Mouse (Mus musculus) neural tube, embryonic 13.5 days (tissue): ENCODE results near the gene Zfp937. TPM values are rescaled to one million over a fixed set of nuclear protein-coding genes. Genes with fewer than 3 reads are reported as not detected.
"Not testable (repeated sequence)": the region's sequence is repeated elsewhere in the genome, so short reads cannot be mapped to it uniquely, and the experiment has no call there.

Source experiments
- ATAC-seq: fragments of 200-750 bp; cut with Nextera tagmentation; 2 replicates; pipeline ENCODE4 v1.8.0; 2017; ENCODE audit warnings: low read depth, mild to moderate bottlenecking, moderate TSS enrichment, moderate library complexity
- H3K27ac ChIP-seq: fragments of 300-500 bp; sonication (generic); replicated peaks from 2 replicates; pipeline ENCODE4 v1.5.1; 2015; ENCODE audit warnings: moderate library complexity, mild to moderate bottlenecking, inconsistent platforms
- H3K27me3 ChIP-seq: fragments of 300-500 bp; sonication (generic); 2 replicates; pipeline ENCODE4 v1.6.1; 2015; ENCODE audit warnings: mild to moderate bottlenecking, inconsistent platforms
- H3K36me3 ChIP-seq: fragments of 300-500 bp; sonication (generic); 2 replicates; pipeline ENCODE4 v1.6.1; 2015; ENCODE audit warnings: mild to moderate bottlenecking, inconsistent platforms
- H3K4me1 ChIP-seq: fragments of 300-500 bp; sonication (generic); replicated peaks from 2 replicates; pipeline ENCODE4 v1.6.1; 2015; ENCODE audit warnings: inconsistent platforms
- H3K4me2 ChIP-seq: fragments of 300-500 bp; sonication (generic); 2 replicates; pipeline ENCODE4 v1.6.1; 2015; ENCODE audit warnings: inconsistent platforms, mild to moderate bottlenecking, moderate library complexity
- H3K4me3 ChIP-seq: fragments of 300-500 bp; sonication (generic); 2 replicates; pipeline ENCODE4 v1.5.1; 2015; ENCODE audit warnings: mild to moderate bottlenecking, inconsistent platforms
- H3K9ac ChIP-seq: fragments of 300-500 bp; sonication (generic); 2 replicates; pipeline ENCODE4 v1.6.1; 2015; ENCODE audit warnings: moderate library complexity, mild to moderate bottlenecking, inconsistent platforms
- H3K9me3 ChIP-seq: fragments of 300-500 bp; sonication (generic); 2 replicates; pipeline ENCODE4 v1.6.1; 2016; ENCODE audit warnings: inconsistent platforms
- WGBS: fragments of 180-500 bp; shearing (Covaris S2); methylation state at CpG from one replicate; pipeline ENCODE4 v1.1.7; 2015; 5-methylcytosine and 5-hydroxymethylcytosine counted together
- polyA plus RNA-seq: library from polyadenylated mRNA; unstranded; fragments of >200 nt; fragmentation: Nextera tagmentation; extraction: Ambion mirVana; gene quantifications from 2 replicates; pipeline ENCODE4 v1.2.1, GENCODE M21; 2015

The Zfp937 gene
- polyA plus RNA-seq = 12.4 and 15.0 TPM in 2 replicates

GRCm38 (mm10) chr2:150217600-150218362 is at the start of gene Zfp937:
TSS of gene Zfp937 (plus strand) at chr2:150218073.
- not testable (repeated sequence) for H3K9me3 ChIP-seq, H3K4me1 ChIP-seq, H3K36me3 ChIP-seq, H3K27me3 ChIP-seq
- Histone ChIP-seq H3K9ac (peak within 1 kb of the TSS; percentile 66), H3K27ac (peak within 1 kb of the TSS; percentile 67), H3K4me2 (peak within 1 kb of the TSS; percentile 55), H3K4me3 (peak within 1 kb of the TSS; percentile 46)
- WGBS = 2% methylated on average over 15 of the region's 15 CpGs
- peak; percentile 100 for ATAC-seq

- Histone ChIP-seq H3K27me3 (no peaks in the 10 kb centered on the region), H3K4me2 (no peak overlapping the region), H3K9ac (no peak overlapping the region), H3K4me3 (no peak overlapping the region), H3K9me3 (peaks cover 6% of the 10 kb centered on the region; the same call in 1 of the 2 replicates), H3K4me1 (no peaks in the 10 kb centered on the region), H3K36me3 (no peaks in the 10 kb centered on the region), H3K27ac (no peak overlapping the region)
- ATAC-seq = no peak
These were observed 44.0 kb upstream of the Zfp937 start for GRCm38 (mm10) chr2:150173833-150174232.

- not testable (repeated sequence) for H3K4me2 ChIP-seq, H3K27me3 ChIP-seq, H3K36me3 ChIP-seq, ATAC-seq, H3K27ac ChIP-seq, H3K4me1 ChIP-seq, H3K9ac ChIP-seq, H3K4me3 ChIP-seq
- H3K9me3 ChIP-seq = peaks cover 13% of the 10 kb centered on the region; the same call in 1 of the 2 replicates
- 81% methylated on average over 4 of the region's 4 CpGs for WGBS
These were observed 38.3 kb upstream of the Zfp937 start, which contains the start of gene Gm10770 for GRCm38 (mm10) chr2:150179579-150179978. TSS of gene Gm10770 (minus strand) at chr2:150179679.

- not testable (repeated sequence) for H3K27me3 ChIP-seq, H3K4me2 ChIP-seq, H3K4me3 ChIP-seq
These were observed 36.8 kb upstream of the Zfp937 start for GRCm38 (mm10) chr2:150181046-150181445.

GRCm38 (mm10) chr2:150181570-150181999 is 36.3 kb upstream of the Zfp937 start, which contains the start of gene Gm14139:
TSS of gene Gm14139 (plus strand) at chr2:150181755.
- H3K27ac ChIP-seq, ATAC-seq, H3K4me3 ChIP-seq, H3K27me3 ChIP-seq, H3K9ac ChIP-seq, H3K4me1 ChIP-seq, H3K36me3 ChIP-seq, H3K4me2 ChIP-seq: not testable (repeated sequence)
- WGBS = 82% methylated on average over 7 of the region's 7 CpGs
- H3K9me3 ChIP-seq = peaks cover 13% of the 10 kb centered on the region; the same call in 1 of the 2 replicates

More at GRCm38 (mm10) chr2:150181046-150181445, 36.8 kb upstream of the Zfp937 start:
- H3K9me3 ChIP-seq = peaks cover 13% of the 10 kb centered on the region; the same call in 1 of the 2 replicates
- not testable (repeated sequence) for H3K27ac ChIP-seq, H3K36me3 ChIP-seq, H3K4me1 ChIP-seq, H3K9ac ChIP-seq, ATAC-seq

GRCm38 (mm10) chr2:150218363-150218725 is 471 bp downstream of the Zfp937 start:
- peak; percentile 1; the same call in 1 of the 2 replicates for ATAC-seq
- peak overlapping the region; percentile 67 for H3K27ac ChIP-seq
- H3K4me2 ChIP-seq = peak overlapping the region; percentile 55
- not testable (repeated sequence) for H3K27me3 ChIP-seq, H3K36me3 ChIP-seq, H3K9me3 ChIP-seq, H3K4me1 ChIP-seq
- WGBS = 14% methylated on average over 4 of the region's 4 CpGs
- H3K4me3 ChIP-seq = peak overlapping the region; percentile 46
- H3K9ac ChIP-seq = peak overlapping the region; percentile 66

DNA sequence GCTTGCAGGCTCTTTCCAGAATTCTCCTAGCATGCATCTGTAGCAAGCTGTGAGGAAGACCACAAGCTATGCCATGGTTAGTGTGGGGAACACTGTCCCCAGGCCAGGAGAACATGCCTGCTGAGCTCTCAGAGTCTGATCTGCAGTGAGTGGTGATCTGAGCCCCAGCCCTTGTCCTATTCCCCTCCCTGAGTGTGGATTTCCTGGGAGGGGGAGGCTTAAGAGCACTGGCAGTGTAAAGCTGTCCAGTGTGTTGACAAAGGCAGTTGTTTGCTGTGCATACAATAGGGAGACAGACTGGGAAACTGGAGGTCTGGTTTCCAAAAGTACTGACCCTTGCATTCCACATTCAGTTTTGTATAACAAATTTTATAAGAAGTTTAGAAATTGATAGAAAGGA is 5.4 kb downstream of the Zfp937 start:
- not testable (repeated sequence) for H3K4me1 ChIP-seq, ATAC-seq, H3K4me3 ChIP-seq, H3K36me3 ChIP-seq, H3K9me3 ChIP-seq, H3K4me2 ChIP-seq, H3K27me3 ChIP-seq, H3K27ac ChIP-seq, H3K9ac ChIP-seq

DNA sequence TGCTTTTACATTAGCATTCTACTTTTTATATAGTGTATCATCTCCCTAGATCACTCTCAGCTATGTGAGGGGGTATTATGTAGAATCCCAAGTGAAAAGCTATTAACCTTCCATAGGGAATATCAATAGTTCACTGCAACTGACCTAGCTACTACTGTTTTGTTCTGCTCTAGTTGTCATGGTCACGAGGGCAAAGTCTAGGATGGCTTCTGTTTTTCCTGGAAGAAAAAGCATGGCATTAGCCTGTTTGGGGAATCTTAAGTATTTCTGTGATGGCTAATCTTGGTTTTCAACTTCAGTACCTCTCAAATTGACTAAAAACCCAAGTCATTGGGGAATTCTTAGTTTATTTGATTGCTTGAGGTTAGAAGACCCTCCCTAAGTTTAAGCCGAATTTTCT is 25.3 kb downstream of the Zfp937 start:
- WGBS = 91% methylated on average over 2 of the region's 2 CpGs

GRCm38 (mm10) chr2:150255491-150255890 is 37.6 kb downstream of the Zfp937 start, which contains the start of gene Gm21994:
TSS of gene Gm21994 (minus strand) at chr2:150255591.
- H3K27ac ChIP-seq = not testable (repeated sequence)
- WGBS = 62% methylated on average over 2 of the region's 2 CpGs

More for the DNA sequence above, 25.3 kb downstream of the Zfp937 start:
- Histone ChIP-seq H3K27me3 (no peaks in the 10 kb centered on the region), H3K9me3 (peaks cover 41% of the 10 kb centered on the region), H3K4me1 (no peaks in the 10 kb centered on the region), H3K9ac (no peak overlapping the region), H3K4me3 (no peak overlapping the region), H3K27ac (no peak overlapping the region), H3K36me3 (peaks cover 41% of the 10 kb centered on the region), H3K4me2 (no peak overlapping the region)
- no peak for ATAC-seq

DNA sequence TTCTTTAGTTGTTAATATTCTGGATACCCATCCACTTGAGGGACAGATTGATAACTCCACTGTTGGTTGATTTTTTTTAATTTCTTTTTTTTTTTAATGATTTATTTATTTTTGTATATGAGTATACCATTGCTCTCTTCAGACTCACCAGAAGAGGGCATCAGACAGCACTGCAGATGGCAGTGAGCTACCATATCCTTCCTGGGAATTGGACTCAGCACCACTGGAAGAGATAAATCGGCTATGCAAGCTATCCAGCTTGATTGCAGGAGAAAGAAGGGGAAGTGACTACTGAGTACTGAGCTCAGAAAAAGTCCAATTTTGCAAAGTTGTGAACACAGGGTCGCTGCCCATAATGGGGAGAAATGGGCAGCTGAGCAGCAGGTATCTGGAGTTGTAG is 39.0 kb downstream of the Zfp937 start:
- H3K27ac ChIP-seq, H3K4me2 ChIP-seq, ATAC-seq, H3K36me3 ChIP-seq, H3K9ac ChIP-seq, H3K4me3 ChIP-seq, H3K4me1 ChIP-seq, H3K27me3 ChIP-seq: not testable (repeated sequence)
- WGBS = 69% methylated on average over 2 of the region's 2 CpGs
- H3K9me3 ChIP-seq = peaks cover 15% of the 10 kb centered on the region; the same call in 1 of the 2 replicates

More at GRCm38 (mm10) chr2:150255491-150255890, 37.6 kb downstream of the Zfp937 start, which contains the start of gene Gm21994:
- not testable (repeated sequence) for H3K27me3 ChIP-seq, H3K9ac ChIP-seq, H3K4me2 ChIP-seq, H3K36me3 ChIP-seq, H3K4me1 ChIP-seq, H3K4me3 ChIP-seq, ATAC-seq
- H3K9me3 ChIP-seq = peaks cover 15% of the 10 kb centered on the region; the same call in 1 of the 2 replicates

- H3K27me3 ChIP-seq, H3K27ac ChIP-seq, H3K36me3 ChIP-seq, H3K4me2 ChIP-seq, H3K9ac ChIP-seq, H3K4me1 ChIP-seq, ATAC-seq, H3K4me3 ChIP-seq: not testable (repeated sequence)
- 92% methylated on average over 4 of the region's 4 CpGs for WGBS
- H3K9me3 ChIP-seq = peaks cover 15% of the 10 kb centered on the region; the same call in 1 of the 2 replicates
These were observed 39.4 kb downstream of the Zfp937 start, which contains the start of gene Gm14124 for GRCm38 (mm10) chr2:150257291-150257690. TSS of gene Gm14124 (plus strand) at chr2:150257517.
